Mouse (Mus musculus) lung, postnatal 0 days (tissue): ENCODE measurements around the gene Lrriq3.

ENCODE experiments used
- CTCF ChIP-seq: IDR thresholded peaks from 2 replicates; pipeline ENCODE4 v1.5.1; 2016; ENCODE audit warnings: antibody characterized with exemption, mild to moderate bottlenecking
- EP300 ChIP-seq: IDR thresholded peaks from 2 replicates; pipeline ENCODE4 v1.6.1; 2016; ENCODE audit warnings: antibody characterized with exemption, mild to moderate bottlenecking, control low read depth

DNA sequence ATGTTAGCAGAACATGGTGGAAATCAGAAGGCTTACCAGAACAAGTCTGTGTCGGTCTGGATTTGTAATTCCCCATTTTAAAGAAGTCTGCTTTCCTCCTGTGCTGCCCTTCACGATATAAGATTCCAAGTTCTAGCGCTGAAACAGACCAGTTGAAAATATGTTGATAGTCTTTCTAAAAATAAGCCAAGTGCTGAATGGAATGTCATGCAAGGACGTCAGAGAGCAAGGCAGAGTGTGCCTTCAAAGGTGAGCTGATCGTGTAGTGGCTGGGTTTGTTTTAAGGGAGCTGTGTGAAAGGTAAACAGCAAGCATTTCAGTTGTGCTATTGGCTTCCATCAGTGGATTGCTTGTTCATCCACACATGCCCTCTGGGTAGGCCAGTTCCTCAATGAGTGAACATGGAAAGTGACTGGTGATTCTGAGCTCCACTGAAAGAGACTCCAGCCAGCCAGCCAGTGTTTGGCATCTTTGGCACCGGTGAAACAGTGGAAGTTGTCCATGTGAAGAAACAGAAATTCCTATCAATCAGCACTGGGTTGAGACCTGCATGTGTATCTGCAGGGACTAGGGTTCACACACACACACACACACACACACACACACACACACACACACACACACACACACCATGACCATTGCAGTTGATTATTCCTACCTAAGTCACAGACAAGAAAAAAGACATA, 37.9 kb upstream of the Lrriq3 start, which contains the start of gene Tnni3k:
- no peak for TF ChIP-seq CTCF
- no peak for TF ChIP-seq EP300
